In the genomic region with DNA sequence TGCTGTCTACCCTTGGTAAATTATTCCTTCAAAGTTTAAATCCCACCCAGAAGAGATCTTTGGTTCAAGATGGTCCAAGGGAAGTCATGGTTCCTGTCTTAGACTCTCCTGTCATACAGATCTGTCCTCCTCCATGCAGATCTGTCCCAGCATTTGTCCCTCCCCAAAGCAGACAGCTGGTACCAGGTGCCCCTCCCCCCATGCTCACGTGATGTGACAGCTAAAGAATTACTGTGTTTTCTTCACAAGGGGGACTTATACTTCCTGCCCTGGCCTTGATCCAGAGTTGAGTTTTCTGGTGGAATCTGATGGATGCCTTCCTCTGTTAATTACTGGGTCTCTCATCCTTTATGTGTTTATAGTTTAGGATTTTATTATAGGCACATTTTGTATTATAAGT, we compare ENCODE assay signal across 8 mouse cellular contexts. TPM values are rescaled to one million over a fixed set of nuclear protein-coding genes. Genes with fewer than 3 reads are reported as not detected.
DNase-seq lines count a peak whose midpoint lies in the region; ATAC-seq lines count a peak whose summit lies in the region.

No protein-coding gene starts in this region.

- no peak overlapping the region for H3K4me3 ChIP-seq in limb, embryonic 13.5 days
- peak overlapping the region; percentile 46; the same call in 1 of the 2 replicates for H3K4me3 ChIP-seq in midbrain, embryonic 14.5 days (replicated peaks; ENCODE audit: low read depth, low read length)

- WGBS in limb, embryonic 13.5 days: 7% methylated on average over 1 of the region's 1 CpGs
- 6% methylated on average over 1 of the region's 1 CpGs for WGBS in midbrain, embryonic 14.5 days

- no peaks in the 10 kb centered on the region for H3K9me3 ChIP-seq in limb, embryonic 13.5 days
- H3K9me3 ChIP-seq in midbrain, embryonic 14.5 days (ENCODE audit: control insufficient read depth, low read length): no peaks in the 10 kb centered on the region

- no peak for ATAC-seq in limb, embryonic 13.5 days (ENCODE audit: low FRiP score, low read depth)
- ATAC-seq in midbrain, embryonic 14.5 days (ENCODE audit: low FRiP score, low TSS enrichment): 0 out of 2 replicates have a peak, but pooled peaks have one; percentile 14

- peak; percentile 65 for DNase-seq in ZHBTc4 (ENCODE audit: low read depth, low spot score)
- peak; percentile 73 for DNase-seq in c-Kit-positive CD71-positive TER-119-positive erythroid progenitor cells, embryonic 14.5 days (ENCODE audit: low spot score)
- DNase-seq in heart, postnatal 4 days: peak; percentile 70
- DNase-seq in midbrain, embryonic 14.5 days: peak; percentile 72
- DNase-seq in thymus, adult 18-20 months: peak; percentile 48 to 71
- DNase-seq in right cerebral cortex, postnatal 14 days: no peak
- no peak for DNase-seq in left cerebral cortex, postnatal 25 days (ENCODE audit: low spot score in 2 of 2)

- intact Hi-C loops in left cerebral cortex, postnatal 25 days (cut with DNase I): loop anchor here (5.0 to 10.0 kb wide), 2 partner anchors 99 to 264 kb away; a partner anchor contains a TSS

- peaks cover 5% of the 10 kb centered on the region; the same call in 1 of the 2 replicates for H3K36me3 ChIP-seq in limb, embryonic 13.5 days
- peaks cover 3% of the 10 kb centered on the region; the same call in 1 of the 2 replicates for H3K36me3 ChIP-seq in midbrain, embryonic 14.5 days (ENCODE audit: control insufficient read depth, insufficient read depth, low read length)

- no peak overlapping the region for H3K27ac ChIP-seq in limb, embryonic 13.5 days
- 0 out of 2 replicates have a peak overlapping the region, but pooled peaks have one; percentile 87 for H3K27ac ChIP-seq in midbrain, embryonic 14.5 days (replicated peaks; ENCODE audit: low read depth, low read length)

- peaks cover 33% of the 10 kb centered on the region for H3K4me1 ChIP-seq in limb, embryonic 13.5 days
- H3K4me1 ChIP-seq in midbrain, embryonic 14.5 days (ENCODE audit: control insufficient read depth, insufficient read depth, low read length): peaks cover 27% of the 10 kb centered on the region

- H3K9ac ChIP-seq in limb, embryonic 13.5 days: no peak overlapping the region
- H3K9ac ChIP-seq in midbrain, embryonic 14.5 days (replicated peaks; ENCODE audit: low read length): no peak overlapping the region; the same call in 1 of the 2 replicates

- H3K4me2 ChIP-seq in limb, embryonic 13.5 days (replicated peaks): peak overlapping the region; percentile 61
- peak overlapping the region; percentile 70 for H3K4me2 ChIP-seq in midbrain, embryonic 14.5 days (ENCODE audit: low read length)

- no peaks in the 10 kb centered on the region for H3K27me3 ChIP-seq in limb, embryonic 13.5 days
- no peaks in the 10 kb centered on the region for H3K27me3 ChIP-seq in midbrain, embryonic 14.5 days (ENCODE audit: control insufficient read depth, insufficient read depth, low read length)

RNA-seq across cellular contexts. Expression of a gene that starts 0.7 kb away (rescaled TPM):
- 10 to 100 TPM; 20.5 to 21.1 TPM for total RNA-seq in heart, postnatal 4 days (2021)
- polyA plus RNA-seq in limb, embryonic 13.5 days (2015; fragmentation: Nextera tagmentation; extraction: Ambion mirVana): 12.3 and 12.4 TPM in 2 replicates
- polyA plus RNA-seq in midbrain, embryonic 14.5 days (2014; fragmentation: Nextera tagmentation; extraction: Ambion mirVana): 37.8 and 55.6 TPM in 2 replicates
- total RNA-seq in left cerebral cortex, postnatal 25 days (2021): 1 to 10 TPM; 8.8 to 9.3 TPM

RNA-seq across cellular contexts. Expression of a gene that starts 8.4 kb away (rescaled TPM):
- total RNA-seq in heart, postnatal 4 days (2021): 1 to 10 TPM; 3.1 to 4.6 TPM
- polyA plus RNA-seq in limb, embryonic 13.5 days (2015; fragmentation: Nextera tagmentation; extraction: Ambion mirVana): 22.6 and 23.7 TPM in 2 replicates
- 8.1 and 12.0 TPM in 2 replicates for polyA plus RNA-seq in midbrain, embryonic 14.5 days (2014; fragmentation: Nextera tagmentation; extraction: Ambion mirVana)
- total RNA-seq in left cerebral cortex, postnatal 25 days (2021): 1 to 10 TPM; 7.1 to 8.7 TPM

Comparison
In these comparisons a context has a peak if more than half of its experiments do, and no peak if none do; other contexts are left out.
1. DNase-seq: peak in ZHBTc4 (single experiment), c-Kit-positive CD71-positive TER-119-positive erythroid progenitor cells, embryonic 14.5 days (single experiment), heart, postnatal 4 days (single experiment), midbrain, embryonic 14.5 days (single experiment) and thymus, adult 18-20 months (2 of 2); none in right cerebral cortex, postnatal 14 days (single experiment) and left cerebral cortex, postnatal 25 days (0 of 2).